Mouse (Mus musculus): ENCODE data around the gene Naa15.

Naa15 gene

DNA sequence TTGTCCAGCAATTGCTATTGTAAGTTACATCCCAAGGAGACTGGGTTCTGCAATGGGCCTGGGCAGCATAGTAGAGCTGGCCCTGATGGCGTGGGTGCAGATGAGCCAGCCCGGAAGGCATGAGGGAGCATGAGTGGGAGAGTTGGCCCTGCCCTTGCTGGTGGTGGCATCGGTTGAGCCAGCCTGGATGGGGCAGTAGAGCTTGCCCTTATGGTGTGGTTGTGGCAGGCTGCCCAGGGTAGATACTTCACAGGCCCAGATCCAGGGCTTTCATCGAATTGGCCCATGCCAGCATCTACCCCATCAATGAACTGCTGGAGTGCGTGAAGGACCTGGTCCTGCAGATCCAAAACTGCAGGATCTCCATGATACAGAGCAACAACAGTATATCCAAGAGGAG is 97.0 kb downstream of the Naa15 start:
- no peak for DNase-seq (ENCODE audit: low read depth, low spot score)

DNA sequence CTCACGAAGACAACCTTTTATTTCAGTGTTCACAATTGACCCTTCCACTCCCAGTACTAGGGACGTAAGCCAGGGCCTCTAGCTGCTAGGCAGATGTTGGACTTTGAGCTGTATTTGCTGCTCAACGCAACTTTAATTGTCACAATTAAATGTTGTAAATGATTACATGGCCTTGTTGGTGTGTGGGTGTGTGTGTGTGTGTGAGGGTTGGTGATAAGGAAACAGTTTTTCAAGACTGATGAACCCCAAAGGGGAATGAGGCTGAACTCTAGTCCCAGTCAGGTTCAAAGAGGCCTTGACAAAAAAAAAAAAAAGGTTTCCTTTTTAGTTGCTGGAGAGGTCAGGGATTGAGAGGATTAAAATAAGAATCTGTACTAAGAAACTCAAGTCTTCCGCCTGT is 102.5 kb downstream of the Naa15 start:
- no peak for DNase-seq (ENCODE audit: low read depth, low spot score)

DNA sequence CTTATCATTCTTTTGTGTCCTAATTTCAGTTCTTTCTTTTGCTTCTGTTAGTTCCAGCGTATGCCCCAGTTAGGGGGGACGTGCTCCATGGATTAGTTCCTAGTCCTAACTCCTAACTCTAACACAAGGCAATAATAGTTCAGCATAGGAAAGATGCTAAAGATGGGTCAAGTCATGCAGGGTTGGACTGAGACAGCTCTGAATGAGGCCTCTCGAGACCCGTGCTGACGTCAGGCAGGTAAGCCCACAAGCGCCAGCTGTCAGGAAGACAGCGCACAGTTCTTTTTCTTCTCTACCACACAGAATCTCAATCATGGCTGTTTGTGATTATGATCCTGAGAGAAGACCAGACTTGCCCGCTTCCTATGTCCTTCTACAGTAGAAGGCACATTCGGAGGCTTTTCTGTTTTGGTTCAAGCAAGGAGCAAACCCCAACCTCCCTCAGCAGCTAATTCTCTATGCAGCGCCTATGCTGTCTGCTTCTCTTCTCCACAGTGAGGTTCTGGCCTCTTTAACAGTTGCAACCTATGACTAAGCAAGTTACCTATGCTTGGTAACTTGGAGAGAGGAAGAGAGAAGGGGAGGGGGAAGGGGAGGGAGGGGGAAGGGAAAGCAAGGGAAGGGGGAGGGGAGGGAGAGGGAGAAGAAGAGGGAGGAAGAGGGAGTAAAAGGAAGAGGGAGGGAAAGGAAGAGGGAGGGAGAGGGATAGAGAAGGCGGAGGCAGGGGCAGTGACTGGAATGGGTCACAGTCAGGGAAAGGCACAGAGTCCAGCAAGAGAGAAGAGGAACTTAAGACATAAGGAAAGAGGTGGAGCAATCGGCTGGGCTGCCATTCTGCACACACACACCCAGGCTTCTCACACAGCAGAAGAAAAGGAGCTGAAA is 103.2 kb downstream of the Naa15 start:
- no peak for DNase-seq (ENCODE audit: low read depth, low spot score)

DNA sequence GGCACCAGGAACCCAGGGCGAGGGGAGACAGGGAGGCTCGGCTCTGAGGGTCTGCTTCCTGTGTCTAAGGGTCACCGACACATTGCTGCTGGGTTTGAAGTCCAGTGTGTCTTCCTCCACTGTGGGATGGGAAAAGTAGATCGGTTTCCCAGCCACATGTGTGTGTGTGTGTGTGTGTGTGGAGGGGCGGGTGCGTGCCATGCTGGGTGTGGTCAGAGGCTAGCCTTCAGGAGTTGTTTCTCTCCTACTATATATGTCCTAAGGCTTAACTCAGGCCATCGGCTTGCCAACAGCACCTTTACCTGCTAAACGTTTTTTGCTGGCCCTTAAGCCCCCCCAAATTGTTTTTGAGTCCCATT is 103.8 kb downstream of the Naa15 start:
- DNase-seq (ENCODE audit: low read depth, low spot score), result no peak

DNA sequence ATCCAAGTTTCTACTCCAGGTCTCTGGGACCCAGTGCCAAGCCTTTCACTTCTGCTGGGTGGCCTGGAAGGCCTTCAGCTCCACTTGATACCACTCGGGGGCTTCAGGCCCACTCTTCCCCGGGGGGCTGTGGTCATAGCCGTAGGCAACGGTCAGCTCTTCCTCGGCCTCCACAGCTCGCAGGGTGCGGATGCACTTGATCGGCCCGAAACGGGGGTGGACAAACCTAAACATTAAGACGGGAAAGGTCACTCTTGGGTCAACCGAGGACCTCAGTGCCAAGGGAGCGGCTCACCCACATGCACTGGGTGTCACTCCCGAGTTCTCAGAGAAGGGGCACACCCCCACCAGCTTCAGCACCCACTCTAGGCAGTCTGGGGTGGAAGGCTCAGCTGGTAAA is 106.3 kb downstream of the Naa15 start:
- DNase-seq (ENCODE audit: low read depth, low spot score), result no peak

DNA sequence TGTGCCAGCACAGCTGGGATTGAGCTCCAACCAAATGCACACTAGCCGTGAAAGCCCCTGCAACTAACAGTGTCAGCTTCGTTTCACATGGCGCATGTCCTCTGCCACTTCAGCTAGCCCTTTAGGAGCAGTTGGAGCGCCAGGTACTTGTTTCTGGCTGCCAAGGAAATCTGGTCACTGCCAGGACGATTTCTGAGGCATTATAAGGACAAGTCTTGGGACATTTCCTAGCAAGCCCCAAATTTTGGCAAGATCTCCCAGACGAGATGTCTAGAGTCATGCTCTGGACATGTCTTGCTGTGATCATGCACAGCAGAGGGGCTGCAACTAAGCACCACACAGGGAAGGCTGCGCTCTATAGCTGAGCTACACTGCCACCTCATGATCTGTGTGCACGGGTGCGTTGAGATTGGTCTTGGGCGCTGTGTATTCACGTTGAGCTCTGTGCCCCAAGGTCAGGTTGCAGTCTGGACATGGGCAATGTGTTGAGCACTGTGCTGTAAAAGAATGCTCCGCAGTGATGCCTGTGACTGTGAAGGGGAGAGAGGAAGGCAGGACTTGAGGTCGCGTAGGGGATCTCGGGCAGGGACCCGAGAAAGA is 110.3 kb downstream of the Naa15 start:
- no peak for DNase-seq (ENCODE audit: low read depth, low spot score)

Data from skeletal muscle tissue, adult 2 months (tissue).